Mouse (Mus musculus): ENCODE measurements at regions not wholly inside any gene's neighbourhood (a gene's known extent, or its start where the extent isn't known, plus 50 kb on each side); places are given as distances from the start of the nearest gene placed in this dataset.

DNA sequence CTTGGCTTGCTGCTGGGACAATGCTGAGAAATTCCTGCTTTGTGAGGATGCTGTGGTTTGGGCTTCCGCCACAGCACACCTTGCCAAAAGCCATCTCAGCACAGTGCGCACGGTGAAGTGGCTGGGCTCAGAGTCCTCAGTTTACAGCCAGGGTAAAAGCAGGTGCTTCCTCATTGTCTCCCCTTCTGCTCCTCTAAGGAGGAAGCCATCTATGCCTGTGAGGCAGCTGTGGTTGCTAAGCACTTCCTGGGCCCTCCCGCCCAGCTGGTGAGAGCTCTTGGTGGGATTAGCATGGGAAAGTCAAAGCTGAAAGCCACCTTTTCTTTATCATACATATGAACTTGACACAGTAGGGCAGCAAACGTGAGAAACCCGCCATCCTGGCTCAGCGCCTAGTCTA is 120.2 kb downstream of the Mycn start:
- no peak for DNase-seq
- intact Hi-C loops (cut with DNase I; ENCODE audit: low total_unique reads): no loop called here

- intact Hi-C loops (cut with DNase I; ENCODE audit: low total_unique reads): no loop called here
- no peak for DNase-seq
Measured at GRCm38 (mm10) chr12:12820668-12821351, 120.9 kb downstream of the Mycn start.

- intact Hi-C loops (cut with DNase I; ENCODE audit: low total_unique reads): no loop called here
- no peak for DNase-seq
Measured at GRCm38 (mm10) chr12:12819746-12820145, 122.0 kb downstream of the Mycn start.

DNA sequence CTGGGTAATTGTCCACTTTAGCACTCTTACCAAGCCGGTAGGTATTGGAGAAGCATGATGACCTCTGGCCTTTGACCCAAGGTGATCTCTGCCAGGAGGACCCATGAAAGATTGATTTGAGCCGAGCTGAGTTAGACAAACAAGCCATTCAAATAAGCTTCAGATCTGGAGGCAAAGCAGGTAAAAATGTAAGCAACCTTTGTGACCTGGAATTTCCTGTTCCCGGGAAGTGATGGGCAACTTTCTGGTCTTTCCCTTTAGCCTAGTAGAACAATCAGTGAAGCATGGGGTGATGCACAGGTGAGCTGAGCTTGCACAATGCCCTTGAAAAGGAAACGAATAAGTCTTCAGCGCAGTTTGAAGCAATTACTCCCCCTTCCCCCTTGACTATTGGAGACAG is 127.0 kb downstream of the Mycn start:
- no peak for DNase-seq
- intact Hi-C loops (cut with DNase I; ENCODE audit: low total_unique reads): no loop called here

- intact Hi-C loops (cut with DNase I; ENCODE audit: low total_unique reads): no loop called here
- no peak for DNase-seq
Measured at GRCm38 (mm10) chr12:12812873-12813272, 128.8 kb downstream of the Mycn start.

DNA sequence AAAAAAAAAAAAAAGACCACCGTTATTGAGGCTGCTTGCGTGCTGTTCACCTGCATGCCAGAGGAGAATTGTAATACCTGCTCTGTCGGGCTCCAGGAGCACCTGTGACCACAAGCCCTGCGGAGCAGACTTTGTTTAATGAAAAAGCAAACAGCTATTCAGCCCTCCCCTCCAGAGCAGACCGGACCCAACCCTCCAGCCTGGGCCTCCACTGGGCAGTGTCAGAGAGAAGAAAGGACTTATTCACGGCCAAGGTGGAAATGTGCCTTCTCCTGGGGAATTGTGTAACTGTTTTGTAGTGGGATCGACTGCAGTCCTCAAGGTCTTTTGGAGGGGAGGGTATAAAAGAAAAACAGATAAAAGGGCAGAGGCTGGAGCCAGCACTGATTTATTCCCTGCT is 130.8 kb downstream of the Mycn start:
- DNase-seq: no peak
- intact Hi-C loops (cut with DNase I; ENCODE audit: low total_unique reads): no loop called here

GRCm38 (mm10) chr12:12810159-12810885 is 131.4 kb downstream of the Mycn start:
- DNase-seq: peak; percentile 78
- intact Hi-C loops (cut with DNase I; ENCODE audit: low total_unique reads): no loop called here

GRCm38 (mm10) chr12:12808120-12808519 is 133.6 kb downstream of the Mycn start:
- intact Hi-C loops (cut with DNase I; ENCODE audit: low total_unique reads): no loop called here
- DNase-seq: no peak

GRCm38 (mm10) chr12:12803602-12804001 is 138.1 kb downstream of the Mycn start:
- intact Hi-C loops (cut with DNase I; ENCODE audit: low total_unique reads): no loop called here
- no peak for DNase-seq

DNA sequence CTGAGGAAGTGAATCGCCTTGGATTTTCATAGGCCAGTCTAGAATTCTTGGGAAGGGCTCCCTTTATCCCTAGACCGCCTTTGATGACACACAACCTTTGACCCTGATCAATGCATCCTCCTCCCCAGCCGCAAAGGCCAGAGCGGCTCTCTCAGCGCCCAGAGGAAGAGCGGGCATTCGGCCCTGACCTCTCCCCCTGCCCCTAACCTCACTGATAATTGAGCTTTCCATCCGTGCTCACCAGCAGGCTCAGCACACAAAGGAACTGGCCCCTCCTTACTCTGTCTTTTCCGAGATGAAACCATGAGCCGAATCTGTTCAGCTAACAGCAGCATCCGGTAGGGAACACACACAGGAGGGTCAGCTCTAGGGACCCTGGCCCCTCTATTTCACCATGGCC is 139.3 kb downstream of the Mycn start:
- DNase-seq: no peak
- intact Hi-C loops (cut with DNase I; ENCODE audit: low total_unique reads): no loop called here

DNA sequence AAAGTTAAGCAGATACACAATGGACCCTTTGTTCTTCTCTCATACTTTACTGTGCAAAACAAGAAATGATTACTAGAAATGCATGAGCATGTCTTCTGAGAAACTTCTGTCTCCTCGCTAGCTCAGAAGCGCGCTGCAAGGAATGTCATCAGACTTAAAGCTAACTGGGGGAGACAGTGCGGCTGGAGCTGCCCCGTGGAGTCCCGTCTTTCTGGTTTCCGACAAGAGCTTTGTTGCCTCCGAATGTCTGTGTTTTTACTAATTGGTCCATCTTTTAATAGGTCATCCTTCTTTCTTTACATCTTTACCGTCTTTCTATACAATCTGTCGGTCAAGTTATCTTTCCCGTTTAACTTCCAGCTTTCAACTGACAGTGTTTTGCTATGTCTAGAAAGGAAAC is 140.0 kb downstream of the Mycn start:
- no peak for DNase-seq
- intact Hi-C loops (cut with DNase I; ENCODE audit: low total_unique reads): no loop called here

DNA sequence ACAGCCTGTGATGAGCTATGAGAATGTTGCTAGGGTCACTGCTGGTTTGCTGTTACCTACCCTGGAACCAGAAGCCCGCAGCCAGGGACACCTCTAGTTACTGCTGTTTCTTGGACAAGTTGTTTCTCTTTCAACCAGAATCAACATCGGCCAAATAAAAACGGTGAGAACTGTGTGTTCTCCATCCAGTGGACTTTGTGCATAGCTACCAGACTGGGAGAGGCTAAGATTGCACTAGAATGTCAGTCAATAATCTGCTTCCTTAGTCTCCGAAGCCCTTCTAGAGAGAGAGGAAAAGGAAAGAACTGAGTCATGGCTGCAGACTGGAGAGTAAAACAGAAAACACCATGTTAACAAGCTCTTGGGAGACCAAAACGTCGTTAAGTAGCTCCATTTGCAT is 141.6 kb downstream of the Mycn start:
- DNase-seq: no peak
- intact Hi-C loops (cut with DNase I; ENCODE audit: low total_unique reads): no loop called here

GRCm38 (mm10) chr12:12789052-12789451 is 152.7 kb downstream of the Mycn start:
- intact Hi-C loops (cut with DNase I; ENCODE audit: low total_unique reads): loop anchor here (10.0 kb wide), 1 partner anchor 156 kb away; the partner anchor contains the start of gene Mycn
- no peak for DNase-seq

DNA sequence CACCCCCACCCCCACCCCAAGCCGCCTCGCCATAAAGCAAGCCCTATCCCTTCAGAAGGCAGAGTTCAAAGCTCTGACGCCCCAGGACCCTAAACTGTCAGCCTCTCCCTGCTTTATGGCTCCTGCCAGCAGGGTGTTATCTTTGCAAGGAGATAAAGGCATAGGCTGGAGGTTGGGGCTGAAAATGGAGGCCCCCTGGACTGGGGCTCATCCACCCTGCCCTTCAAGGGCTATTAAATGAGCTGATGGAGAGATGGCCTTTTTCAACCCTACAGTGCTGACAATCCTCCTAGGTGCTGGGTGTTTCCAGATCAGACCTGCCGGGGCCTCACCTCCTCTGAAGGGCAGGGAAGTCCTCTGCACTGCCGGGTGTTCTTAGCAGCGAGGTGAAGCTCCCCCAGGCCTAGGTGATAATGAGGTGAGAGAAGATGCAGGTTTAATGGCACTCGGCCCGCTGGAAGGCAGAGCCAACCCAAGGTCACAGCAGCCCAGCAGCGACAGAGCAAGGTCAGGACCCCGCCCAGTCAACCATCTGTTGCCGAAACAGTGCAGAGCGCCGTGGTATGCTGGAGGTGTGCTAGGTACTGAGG is 153.4 kb downstream of the Mycn start:
- DNase-seq: no peak

GRCm38 (mm10) chr12:12787608-12788262 is 154.0 kb downstream of the Mycn start:
- DNase-seq: no peak
- intact Hi-C loops (cut with DNase I; ENCODE audit: low total_unique reads): loop anchor here (10.0 kb wide), 1 partner anchor 157 kb away; the partner anchor contains the start of gene Mycn

More for the DNA sequence above, 153.4 kb downstream of the Mycn start:
- intact Hi-C loops (cut with DNase I; ENCODE audit: low total_unique reads): loop anchor here (10.0 kb wide), 1 partner anchor 156 kb away; the partner anchor contains the start of gene Mycn

DNA sequence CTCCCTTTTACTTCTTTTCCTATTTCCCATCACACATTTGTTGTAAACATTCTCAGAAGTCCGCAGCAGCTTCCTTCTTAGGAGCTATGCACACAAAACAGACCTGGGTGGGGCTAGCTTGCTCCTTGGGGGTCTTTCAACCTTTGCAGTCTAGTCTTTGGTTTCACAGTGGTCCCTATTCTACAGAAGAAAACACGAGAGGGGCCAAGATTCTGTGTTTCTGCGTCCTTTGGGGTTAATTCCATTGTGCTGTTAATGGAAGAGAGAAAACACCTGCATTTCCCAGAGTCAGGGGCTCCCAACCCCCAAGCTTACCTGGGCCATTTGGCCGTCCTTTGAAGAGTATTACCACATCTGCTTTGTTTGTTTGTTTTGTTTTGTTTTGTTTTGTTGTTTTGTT is 154.6 kb downstream of the Mycn start:
- DNase-seq: no peak
- intact Hi-C loops (cut with DNase I; ENCODE audit: low total_unique reads): loop anchor here (10.0 kb wide), 1 partner anchor 158 kb away; the partner anchor contains the start of gene Mycn

DNA sequence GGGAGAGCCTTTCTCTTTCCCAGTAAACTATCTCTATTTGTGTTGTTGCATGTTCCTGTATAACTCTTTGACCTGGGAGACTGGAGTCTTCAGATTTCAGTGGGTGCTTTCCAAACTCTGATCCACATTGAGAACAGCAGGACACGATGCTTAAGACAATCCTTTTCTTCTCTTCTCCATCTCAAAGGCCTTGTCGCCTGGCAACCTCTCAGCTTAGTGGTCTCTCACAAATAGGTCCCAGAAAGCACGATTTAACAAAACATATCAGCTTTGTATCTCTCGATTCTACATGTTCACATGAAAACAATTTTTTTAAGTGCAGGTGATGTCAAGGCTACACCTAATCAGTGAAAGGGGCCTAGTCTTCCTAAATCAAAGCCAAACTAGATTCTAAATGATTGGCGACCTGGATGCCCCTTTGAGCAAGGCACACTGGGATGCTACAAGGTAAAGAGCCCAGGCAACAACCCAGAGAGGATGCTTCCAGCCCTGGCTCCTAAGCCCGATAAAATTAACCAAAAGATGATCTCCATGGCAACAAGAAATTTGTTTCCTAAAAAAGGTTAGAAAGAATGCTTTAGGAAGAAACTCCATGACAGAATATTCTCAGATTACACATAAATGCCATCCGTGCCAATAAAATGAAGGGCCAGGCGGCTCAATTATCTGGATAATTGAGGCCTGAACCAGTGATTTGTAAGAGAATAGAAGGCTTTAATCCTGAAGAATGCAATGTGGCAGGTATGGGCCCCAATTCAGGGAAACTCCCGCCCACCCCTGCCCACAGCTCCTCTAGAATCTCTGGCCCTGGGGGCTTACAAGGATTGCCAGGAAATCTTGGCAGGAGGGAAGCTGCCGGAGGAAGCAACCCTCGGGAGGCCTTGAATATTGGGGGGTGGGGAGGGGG is 157.8 kb downstream of the Mycn start:
- intact Hi-C loops (cut with DNase I; ENCODE audit: low total_unique reads): loop anchor here (10.0 kb wide), 1 partner anchor 161 kb away; the partner anchor contains the start of gene Mycn
- no peak for DNase-seq

DNA sequence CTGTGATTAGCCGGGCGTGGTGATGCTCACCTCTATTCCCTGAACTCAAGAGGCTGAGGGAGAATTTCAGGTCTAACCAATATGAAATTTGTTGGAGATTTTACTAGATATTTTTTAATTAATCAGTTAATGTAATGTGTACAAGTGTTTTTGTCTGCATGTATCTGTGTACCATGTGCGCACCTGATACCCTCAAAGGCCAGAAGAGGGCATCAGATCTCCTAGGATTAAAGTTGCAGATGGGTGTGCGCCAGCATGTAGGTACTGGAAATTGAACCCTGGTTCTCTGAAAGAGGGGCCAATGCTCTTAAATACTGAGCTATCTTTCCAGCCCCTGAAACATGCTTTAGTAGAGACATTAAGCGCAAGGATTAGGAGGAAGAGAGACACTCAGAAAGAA is 160.2 kb downstream of the Mycn start:
- intact Hi-C loops (cut with DNase I; ENCODE audit: low total_unique reads): loop anchor here (10.0 kb wide), 1 partner anchor 163 kb away; the partner anchor contains the start of gene Mycn
- no peak for DNase-seq

All from gastrocnemius, postnatal 14 days (tissue).